Mouse (Mus musculus): ENCODE measurements around the gene Cbln1. TPM values are rescaled to one million over a fixed set of nuclear protein-coding genes. Genes with fewer than 3 reads are reported as not detected.

Cbln1 gene
- total RNA-seq, 2 experiments from 2014 or later, result 33.3 to 39.1 TPM

DNA sequence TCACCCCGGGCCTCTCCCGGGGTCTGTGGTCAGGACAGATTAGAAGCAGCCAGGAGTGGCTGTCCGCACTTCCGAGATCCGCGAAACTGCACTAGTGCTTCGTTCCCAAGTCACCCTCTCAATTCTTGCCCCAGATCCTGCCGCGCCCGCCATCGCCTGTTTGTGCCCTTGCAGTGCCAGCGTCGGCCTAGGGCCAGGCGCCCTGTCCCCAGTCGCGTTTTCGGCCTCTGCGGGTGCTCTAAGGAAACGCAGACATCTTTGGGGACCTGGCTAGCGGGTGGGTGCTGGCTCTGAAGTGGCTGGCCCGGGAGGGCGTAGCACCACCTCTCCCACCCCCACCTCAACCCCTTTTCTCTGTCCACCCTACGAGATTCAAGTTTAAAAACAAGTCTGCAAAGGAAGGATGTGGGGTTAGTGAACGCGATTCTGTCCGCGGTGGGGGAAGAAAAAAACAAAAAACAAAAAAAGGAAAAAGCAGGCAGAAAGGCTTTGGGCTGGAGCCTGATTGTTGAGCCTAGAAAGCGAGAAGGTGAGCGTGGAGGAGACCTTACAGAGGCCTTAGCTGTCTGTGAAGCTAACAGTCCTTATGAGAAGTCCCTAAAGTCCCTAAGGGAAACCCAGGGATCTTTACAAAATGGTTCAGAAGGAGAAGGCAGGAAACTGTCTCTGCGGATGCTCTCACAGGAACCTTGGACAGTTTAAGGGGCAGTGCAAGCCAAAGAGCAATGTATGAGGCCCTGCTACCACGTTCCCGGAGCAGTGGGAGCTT is 1.4 kb downstream of the Cbln1 start:
- intact Hi-C loops (cut with DNase I), result loop anchor here (10.0 kb wide), 1 partner anchor 536 kb away; no protein-coding TSS in a partner anchor
- peak; percentile 53 for DNase-seq

- DNase-seq, result peak; percentile 75
- intact Hi-C loops (cut with DNase I), result loop anchor here (10.0 kb wide), 1 partner anchor 535 kb away; no protein-coding TSS in a partner anchor
Measured at GRCm38 (mm10) chr8:87469931-87470833, 2.2 kb downstream of the Cbln1 start.

DNA sequence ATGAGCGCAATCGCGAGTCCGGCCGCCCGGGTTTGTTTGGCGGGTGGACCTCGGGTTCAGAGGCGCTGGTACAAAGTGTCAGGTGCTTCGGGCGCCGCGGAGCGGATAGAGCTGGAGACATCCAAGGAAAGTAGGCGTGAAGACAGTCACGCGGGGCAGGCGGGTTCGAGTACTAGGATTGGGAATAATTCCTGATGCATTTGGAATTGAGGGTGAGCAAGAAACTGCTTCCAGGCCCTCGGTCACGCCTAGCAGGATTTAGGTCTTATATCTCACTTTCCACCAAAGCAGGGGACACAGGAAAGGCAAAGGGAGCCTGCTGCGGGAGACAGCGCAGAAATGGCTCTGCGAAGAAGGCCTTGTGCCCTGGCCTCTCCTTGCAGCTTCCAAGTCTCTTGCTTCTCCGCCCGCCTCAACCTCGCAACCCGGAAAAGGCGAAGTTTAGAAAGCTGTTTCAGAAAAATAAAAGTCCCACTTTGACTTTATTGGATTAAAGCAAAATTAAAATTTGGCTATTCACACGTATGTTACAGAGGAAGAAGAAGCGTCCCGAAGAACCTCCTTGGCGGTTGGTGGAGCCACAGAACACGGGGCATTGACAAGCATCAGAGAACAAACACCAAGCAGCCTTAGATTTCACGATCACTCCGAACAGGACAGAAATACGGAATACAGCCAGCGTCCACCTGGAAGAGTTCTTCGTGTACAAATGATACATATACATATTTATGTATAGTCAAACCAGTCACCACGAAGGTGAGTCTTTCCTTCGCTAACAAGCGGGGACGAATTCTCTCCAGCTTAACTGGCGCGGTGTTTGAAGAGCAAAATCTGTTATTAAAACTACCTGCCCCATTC is 3.2 kb downstream of the Cbln1 start:
- no peak for DNase-seq
- intact Hi-C loops (cut with DNase I), result no loop called here

- intact Hi-C loops (cut with DNase I), result no loop called here
- DNase-seq, result no peak
Measured at GRCm38 (mm10) chr8:87468416-87468957, 3.9 kb downstream of the Cbln1 start.

DNA sequence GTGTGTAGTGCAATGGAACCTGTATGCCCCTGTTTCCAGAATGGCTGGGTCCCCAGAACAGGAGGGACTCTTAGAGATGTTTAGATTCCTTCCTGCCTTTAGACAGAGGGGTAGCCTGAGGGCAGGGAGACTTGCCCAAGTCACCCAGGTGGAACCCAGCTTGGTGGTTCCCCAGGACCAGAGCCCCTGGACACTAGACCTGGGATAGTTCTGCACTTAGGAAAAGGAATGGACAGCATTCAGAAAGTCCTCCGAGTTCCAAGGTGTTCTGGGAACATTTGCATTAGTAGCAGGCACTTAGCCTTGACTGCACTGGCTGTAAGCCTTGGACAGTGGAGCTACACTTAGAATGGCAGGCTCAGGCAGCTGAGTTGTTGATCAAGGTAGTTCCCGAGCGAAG is 4.5 kb downstream of the Cbln1 start:
- intact Hi-C loops (cut with DNase I), result no loop called here
- DNase-seq, result no peak

DNA sequence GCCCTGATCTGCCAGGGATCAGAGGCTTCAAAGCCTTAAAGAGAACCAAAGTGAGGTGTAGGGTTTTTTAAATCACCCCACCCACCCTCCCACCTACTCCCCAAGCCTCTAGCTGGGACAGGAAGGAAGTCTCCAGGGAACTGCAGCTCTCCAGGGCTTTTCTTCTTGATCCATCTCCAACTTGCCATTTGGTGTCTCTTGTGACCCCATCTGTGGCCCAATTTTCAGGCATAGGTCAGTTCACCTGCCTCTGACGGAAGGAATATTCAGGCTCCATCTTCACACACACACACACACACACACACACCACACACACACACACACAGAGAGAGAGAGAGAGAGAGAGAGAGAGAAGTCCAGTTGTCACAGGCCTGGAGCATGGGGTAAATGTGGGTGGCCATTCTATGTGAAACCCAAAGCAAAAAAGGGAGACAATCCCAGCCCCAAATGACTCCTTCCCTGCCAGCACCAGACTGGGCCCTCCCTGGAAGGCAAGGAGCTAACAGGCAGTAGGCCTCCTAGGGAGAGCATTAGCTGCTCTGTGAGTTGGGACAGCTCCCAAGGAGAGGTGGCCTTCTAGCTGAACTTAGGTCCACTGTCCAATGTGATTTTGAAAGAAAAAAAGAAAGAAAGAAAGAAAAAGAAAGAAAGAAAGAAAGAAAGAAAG is 5.3 kb downstream of the Cbln1 start:
- no peak for DNase-seq
- intact Hi-C loops (cut with DNase I), result no loop called here

DNA sequence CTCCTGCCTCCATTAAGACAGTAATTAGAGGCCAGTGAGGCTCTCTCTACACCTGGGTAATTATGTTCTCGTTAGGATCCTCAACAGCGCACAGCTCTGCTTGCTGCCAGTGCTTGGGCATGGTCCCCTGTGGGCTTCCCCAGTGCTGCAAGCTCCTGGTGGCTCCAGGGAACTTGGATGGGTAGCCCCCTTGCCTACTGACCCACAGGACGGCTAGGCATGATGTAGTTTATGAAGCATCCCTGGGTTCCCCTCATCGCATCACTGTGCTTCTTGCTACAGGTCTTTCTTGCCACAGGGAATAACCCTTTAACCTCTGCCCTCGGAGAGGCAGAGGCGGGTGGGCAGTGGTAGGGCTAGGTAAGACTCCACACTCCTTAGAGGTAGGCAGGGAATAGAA is 6.1 kb downstream of the Cbln1 start:
- intact Hi-C loops (cut with DNase I), result no loop called here
- DNase-seq, result no peak

GRCm38 (mm10) chr8:87464446-87464845 is 8.0 kb downstream of the Cbln1 start:
- intact Hi-C loops (cut with DNase I), result no loop called here
- no peak for DNase-seq

GRCm38 (mm10) chr8:87461801-87462200 is 10.6 kb downstream of the Cbln1 start:
- no peak for DNase-seq
- intact Hi-C loops (cut with DNase I), result no loop called here

- intact Hi-C loops (cut with DNase I), result no loop called here
- DNase-seq, result no peak
Measured at GRCm38 (mm10) chr8:87456949-87457348, 15.5 kb downstream of the Cbln1 start.

- DNase-seq, result no peak
- intact Hi-C loops (cut with DNase I), result no loop called here
Measured at GRCm38 (mm10) chr8:87452815-87453214, 19.6 kb downstream of the Cbln1 start.

- DNase-seq, result no peak
- intact Hi-C loops (cut with DNase I), result no loop called here
Measured at GRCm38 (mm10) chr8:87451737-87452136, 20.7 kb downstream of the Cbln1 start.

DNA sequence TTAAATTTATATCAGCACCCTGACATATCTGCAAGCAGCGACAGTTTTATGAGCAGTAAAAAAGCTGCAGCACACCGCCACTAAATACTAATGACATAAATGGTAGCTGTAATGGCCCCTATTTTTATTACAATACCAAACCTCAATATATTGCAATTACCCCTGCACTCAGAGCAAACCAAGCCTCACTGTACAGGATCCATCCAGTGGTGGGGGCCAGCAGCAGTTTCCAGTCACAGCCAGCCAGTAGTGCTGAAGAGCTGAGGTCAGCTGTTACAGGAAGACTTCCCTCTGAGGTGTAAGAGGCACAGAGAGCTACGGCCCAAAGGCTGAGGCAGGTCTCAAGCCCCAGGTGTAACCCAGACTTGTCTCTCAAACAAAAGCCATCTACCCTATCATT is 37.8 kb downstream of the Cbln1 start:
- intact Hi-C loops (cut with DNase I), result no loop called here
- DNase-seq, result no peak

GRCm38 (mm10) chr8:87427188-87427587 is 45.2 kb downstream of the Cbln1 start:
- intact Hi-C loops (cut with DNase I), result no loop called here
- DNase-seq, result no peak

GRCm38 (mm10) chr8:87424706-87425105 is 47.7 kb downstream of the Cbln1 start:
- intact Hi-C loops (cut with DNase I), result no loop called here
- no peak for DNase-seq

DNA sequence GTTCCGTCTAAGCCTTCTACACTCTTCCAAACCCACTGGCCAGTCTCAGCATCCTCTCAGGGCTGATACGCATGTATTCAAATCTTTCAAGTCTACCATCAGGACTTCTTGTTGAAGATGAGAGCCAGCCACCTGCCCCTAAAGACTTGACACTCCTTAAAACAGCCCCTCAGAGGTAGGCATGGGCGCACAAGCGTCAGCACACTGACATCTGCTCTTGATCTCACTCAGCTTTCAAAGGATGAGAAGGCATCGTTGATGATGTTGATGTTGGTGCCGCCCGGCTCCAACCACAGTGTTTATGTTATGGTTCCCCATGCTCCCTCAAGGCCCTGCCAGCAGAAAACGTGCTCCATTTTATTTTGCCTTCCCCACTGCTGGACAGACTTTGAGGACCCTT is 50.7 kb downstream of the Cbln1 start:
- intact Hi-C loops (cut with DNase I), result no loop called here
- DNase-seq, result no peak

Data from left cerebral cortex, postnatal 4 days (tissue).